Comparison of ENCODE assay signal across 8 mouse cellular contexts in the genomic region with DNA sequence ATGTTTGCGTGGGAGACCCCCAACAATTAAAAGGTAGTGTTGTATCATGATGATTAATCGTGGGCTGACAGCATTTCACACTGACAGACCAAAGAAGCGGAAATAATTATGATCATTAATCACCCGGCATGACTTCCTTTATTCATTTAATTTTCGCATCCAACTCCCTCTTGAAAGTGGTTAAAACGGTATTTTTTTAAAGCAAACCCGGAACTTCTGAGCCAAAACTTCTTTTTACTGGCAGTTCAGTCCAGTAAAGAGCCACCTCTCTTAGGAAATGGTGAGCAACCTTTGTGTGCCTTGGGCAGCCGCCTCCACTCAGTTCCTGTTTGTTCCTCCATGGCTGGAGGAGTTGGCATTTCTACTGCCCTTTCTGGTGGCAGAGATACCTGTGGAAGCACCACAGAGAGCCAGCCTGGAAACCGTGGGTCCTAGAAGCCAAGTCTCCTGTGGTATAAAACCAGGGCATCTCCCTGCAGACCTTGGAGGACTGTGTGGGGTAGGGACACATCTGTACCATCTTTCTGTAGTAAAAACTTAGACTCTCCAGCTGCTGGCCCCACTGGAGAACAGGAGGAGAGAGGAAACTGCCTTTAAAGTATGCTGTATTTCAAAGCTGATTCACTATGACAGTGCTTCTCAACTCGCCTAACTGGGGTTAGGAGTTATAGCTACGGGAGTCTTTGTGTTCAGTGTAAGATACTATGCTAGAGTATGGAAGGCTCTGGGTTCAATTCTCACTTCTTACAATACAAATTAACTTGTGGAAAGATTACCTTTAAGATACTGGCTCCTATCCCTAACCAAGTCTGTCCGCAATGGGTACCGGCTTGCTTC. TPM values are rescaled to one million over a fixed set of nuclear protein-coding genes. Genes with fewer than 3 reads are reported as not detected.
A peak's percentile ranks its signal among the peaks of the same experiment; 100 is the strongest.
DNase-seq lines count a peak whose midpoint lies in the region; ATAC-seq and TF ChIP-seq lines count a peak whose summit lies in the region.

No protein-coding gene starts in this region.

- H3K36me3 ChIP-seq in hindbrain, embryonic 11.5 days (ENCODE audit: control insufficient read depth, insufficient read depth, low read length): no peaks in the 10 kb centered on the region
- no peaks in the 10 kb centered on the region for H3K36me3 ChIP-seq in liver, embryonic 11.5 days (ENCODE audit: control insufficient read depth, insufficient read depth, low read length)
- no peaks in the 10 kb centered on the region for H3K36me3 ChIP-seq in myocyte (ENCODE audit: control insufficient read depth, insufficient read depth)

- no peaks in the 10 kb centered on the region for H3K27me3 ChIP-seq in hindbrain, embryonic 11.5 days (ENCODE audit: control insufficient read depth, insufficient read depth, low read length)
- no peaks in the 10 kb centered on the region for H3K27me3 ChIP-seq in liver, embryonic 11.5 days (replicated peaks; ENCODE audit: control insufficient read depth, insufficient read depth, low read length)
- no peaks in the 10 kb centered on the region for H3K27me3 ChIP-seq in myocyte (ENCODE audit: control insufficient read depth, insufficient read depth, insufficient read length)

- no peaks in the 10 kb centered on the region; the same call in 1 of the 2 replicates for H3K4me1 ChIP-seq in hindbrain, embryonic 11.5 days (replicated peaks; ENCODE audit: control insufficient read depth, insufficient read depth, low read length)
- peaks cover 8% of the 10 kb centered on the region for H3K4me1 ChIP-seq in liver, embryonic 11.5 days (replicated peaks; ENCODE audit: control insufficient read depth, insufficient read depth, low read length)

- intact Hi-C loops in left cerebral cortex, postnatal 36 days (cut with DNase I): no loop called here
- intact Hi-C loops in left cerebral cortex, postnatal 4 days (cut with DNase I): no loop called here

- 38% methylated on average over 13 of the region's 13 CpGs for WGBS in hindbrain, embryonic 11.5 days
- 39% methylated on average over 13 of the region's 13 CpGs for WGBS in liver, embryonic 11.5 days

- H3K9ac ChIP-seq in hindbrain, embryonic 11.5 days (ENCODE audit: low read depth, low read length): peak overlapping the region; percentile 80
- H3K9ac ChIP-seq in liver, embryonic 11.5 days (ENCODE audit: low read depth, low read length): peak overlapping the region; percentile 84

- peak overlapping the region; percentile 25 for H3ac ChIP-seq in myocyte (ENCODE audit: control insufficient read depth, insufficient read length)

- ATAC-seq in common myeloid progenitor, adult 5-6 weeks (replicated peaks; ENCODE audit: low read depth, poor library complexity, severe bottlenecking): peak; percentile 26
- ATAC-seq in hindbrain, embryonic 11.5 days (ENCODE audit: low FRiP score): no peak
- ATAC-seq in liver, embryonic 11.5 days (replicated peaks; ENCODE audit: low FRiP score): no peak

- peak; percentile 15 for DNase-seq in spleen, adult 12 weeks (ENCODE audit: low spot score)
- no peak for DNase-seq in spleen, postnatal 14 days (ENCODE audit: low spot score in 2 of 2)
- DNase-seq in hindbrain, embryonic 11.5 days (ENCODE audit: low spot score): no peak
- DNase-seq in liver, embryonic 11.5 days (ENCODE audit: low spot score): no peak
- DNase-seq in left cerebral cortex, postnatal 36 days (ENCODE audit: low spot score in 2 of 2): no peak
- DNase-seq in left cerebral cortex, postnatal 4 days: no peak

- peak overlapping the region; percentile 60 for H3K4me3 ChIP-seq in hindbrain, embryonic 11.5 days (ENCODE audit: low read depth, low read length)
- H3K4me3 ChIP-seq in liver, embryonic 11.5 days (ENCODE audit: low read depth, low read length): peak overlapping the region; percentile 75
- peak overlapping the region; percentile 52 for H3K4me3 ChIP-seq in myocyte

- H3K9me3 ChIP-seq in hindbrain, embryonic 11.5 days (ENCODE audit: control insufficient read depth, low read length): no peaks in the 10 kb centered on the region
- H3K9me3 ChIP-seq in liver, embryonic 11.5 days (ENCODE audit: control insufficient read depth, low read length): no peaks in the 10 kb centered on the region

- peak overlapping the region; percentile 78 for H3K4me2 ChIP-seq in hindbrain, embryonic 11.5 days (replicated peaks; ENCODE audit: low read depth, low read length)
- H3K4me2 ChIP-seq in liver, embryonic 11.5 days: peak overlapping the region; percentile 82
- H3K4me2 ChIP-seq in myocyte (ENCODE audit: low read depth): peak overlapping the region; percentile 63

- TF ChIP-seq POLR2A in myocyte (IDR thresholded peaks at IDR 0.05; ENCODE audit: insufficient read length, low read depth): no peak

- H3K79me2 ChIP-seq in myocyte (ENCODE audit: control insufficient read depth, insufficient read depth): peaks cover 44% of the 10 kb centered on the region

- no peak overlapping the region for H3K27ac ChIP-seq in hindbrain, embryonic 11.5 days (ENCODE audit: low read depth, low read length)
- peak overlapping the region; percentile 54 for H3K27ac ChIP-seq in liver, embryonic 11.5 days (ENCODE audit: low read depth, low read length)

TF ChIP-seq in myocyte, 11 proteins besides CTCF, POLR2A, EP300 and RAD21:
- TF ChIP-seq SRF (IDR thresholded peaks at IDR 0.05; ENCODE audit: control insufficient read depth, insufficient read length, low read depth) (no peak), REST (IDR thresholded peaks at IDR 0.05; ENCODE audit: insufficient read depth, insufficient read length) (no peak), MYOG (IDR thresholded peaks at IDR 0.05; ENCODE audit: control insufficient read depth in 1 of 3, insufficient read depth in 1 of 3, insufficient read length in 2 of 3, low read depth in 2 of 3) (no peak), MYOD1 (IDR thresholded peaks at IDR 0.05; ENCODE audit: control insufficient read depth in 1 of 3, insufficient read length in 2 of 3, low read depth in 2 of 3) (no peak), TCF3 (IDR thresholded peaks at IDR 0.05; ENCODE audit: insufficient read length, low read depth) (no peak), MAX (IDR thresholded peaks at IDR 0.05; ENCODE audit: low read depth) (no peak), POLR2AphosphoS2 (IDR thresholded peaks at IDR 0.05; ENCODE audit: insufficient read length, low read depth) (no peak), USF1 (IDR thresholded peaks at IDR 0.05; ENCODE audit: low read depth) (no peak), TCF12 (IDR thresholded peaks at IDR 0.05; ENCODE audit: insufficient read depth, poor library complexity, severe bottlenecking) (no peak), E2F4 (IDR thresholded peaks at IDR 0.05; ENCODE audit: insufficient read depth) (no peak), CEBPB (IDR thresholded peaks at IDR 0.05; ENCODE audit: insufficient read depth, poor library complexity, severe bottlenecking) (no peak)

RNA-seq across cellular contexts. Expression of a gene that starts 0.9 kb away (rescaled TPM):
- 49.1 and 67.8 TPM in 2 replicates for total RNA-seq in common myeloid progenitor, adult 5-6 weeks (2017)
- polyA plus RNA-seq in hindbrain, embryonic 11.5 days (2014; fragmentation: Nextera tagmentation; extraction: Ambion mirVana): 39.7 and 50.9 TPM in 2 replicates
- 65.4 and 76.9 TPM in 2 replicates for polyA plus RNA-seq in liver, embryonic 11.5 days (2014; fragmentation: Nextera tagmentation; extraction: Ambion mirVana)
- 417 TPM for polyA plus RNA-seq in myocyte (2012; fragmentation: generic; extraction: Trizol)
- 1 to 10 TPM; 6.0 to 7.2 TPM for total RNA-seq in left cerebral cortex, postnatal 36 days (2021)
- 10 to 100 TPM in 1 of 2 experiments, 1 to 10 TPM in 1; 9.3 to 11.5 TPM for total RNA-seq in left cerebral cortex, postnatal 4 days (2021)
